Mouse (Mus musculus): ENCODE measurements at regions not wholly inside any gene's neighbourhood (a gene's known extent, or its start where the extent isn't known, plus 50 kb on each side); places are given as distances from the start of the nearest gene placed in this dataset.
"Not testable (repeated sequence)": the region's sequence is repeated elsewhere in the genome, so short reads cannot be mapped to it uniquely, and the experiment has no call there.

- intact Hi-C loops (cut with DNase I): loop anchor here (10.0 kb wide), 1 partner anchor 499 kb away; no protein-coding TSS in a partner anchor
- DNase-seq (ENCODE audit: low spot score in 2 of 2): no peak
These were observed 398.4 kb upstream of the Gm10801 start for GRCm38 (mm10) chr2:98263641-98264040.

- DNase-seq (ENCODE audit: low spot score in 2 of 2): no peak
- intact Hi-C loops (cut with DNase I): loop anchor here (10.0 kb wide), 1 partner anchor 505 kb away; no protein-coding TSS in a partner anchor
These were observed 392.5 kb upstream of the Gm10801 start for GRCm38 (mm10) chr2:98269562-98269961.

- peak; percentile 13 to 36 for DNase-seq (ENCODE audit: low spot score in 2 of 2)
- intact Hi-C loops (cut with DNase I): no loop called here
These were observed 375.2 kb upstream of the Gm10801 start for GRCm38 (mm10) chr2:98286796-98287352.

- DNase-seq (ENCODE audit: low spot score in 2 of 2); intact Hi-C loops (cut with DNase I): not testable (repeated sequence)
These were observed 332.0 kb upstream of the Gm10801 start for GRCm38 (mm10) chr2:98330025-98330424.

- no peak for DNase-seq (ENCODE audit: low spot score in 2 of 2)
- intact Hi-C loops (cut with DNase I): no loop called here
These were observed 307.8 kb upstream of the Gm10801 start for GRCm38 (mm10) chr2:98354200-98354599.

GRCm38 (mm10) chr2:98379211-98379610, 282.8 kb upstream of the Gm10801 start:
- intact Hi-C loops (cut with DNase I): no loop called here
- DNase-seq (ENCODE audit: low spot score in 2 of 2): no peak

All from left cerebral cortex, postnatal 36 days (tissue).